ENCODE assay signal across 9 mouse cellular contexts in genomic region chr7:47150420-47151061, GRCm38 (mm10). TPM values are rescaled to one million over a fixed set of nuclear protein-coding genes. Genes with fewer than 3 reads are reported as not detected.
DNase-seq lines count a peak whose midpoint lies in the region; ATAC-seq lines count a peak whose summit lies in the region.
"Had no signal": no experiment of that assay in that cellular context is flagged by ENCODE, and none has a peak within 500 bp of the region (broad histone marks: within the 10 kb centered on the region; RNA-seq: fewer than 3 reads in every experiment).

No protein-coding gene starts in this region.

- no peaks in the 10 kb centered on the region for H3K9me3 ChIP-seq in heart, embryonic 10.5 days
- no peaks in the 10 kb centered on the region for H3K9me3 ChIP-seq in midbrain, embryonic 11.5 days (ENCODE audit: control insufficient read depth, low read length)

- no peak overlapping the region for H3K4me2 ChIP-seq in midbrain, embryonic 11.5 days
- H3K4me2 ChIP-seq: limb, embryonic 12.5 days had no signal

- peak; percentile 42; the same call in 1 of the 2 replicates for ATAC-seq in midbrain, embryonic 11.5 days (ENCODE audit: low FRiP score)

- peak; percentile 30 to 71 for DNase-seq in heart, adult 18-20 months
- DNase-seq in heart, embryonic 10.5 days (ENCODE audit: low spot score) = no peak
- DNase-seq in MEL-GATA-1-ER (ENCODE audit: extremely low read depth, low read depth) = peak; percentile 22
- DNase-seq in cerebellum, postnatal 36 days = peak; percentile 35 to 59
- DNase-seq in heart, postnatal 10 days = peak; percentile 53 to 73
- DNase-seq in layer of hippocampus, postnatal 10 days (ENCODE audit: low spot score in 2 of 2) = peak; percentile 59 to 64
- DNase-seq in midbrain, embryonic 11.5 days (ENCODE audit: low spot score, missing footprints) = peak; percentile 93
- peak; percentile 38 for DNase-seq in thymus, postnatal 14 days

- H3K4me1 ChIP-seq in heart, embryonic 10.5 days = no peaks in the 10 kb centered on the region
- H3K4me1 ChIP-seq in midbrain, embryonic 11.5 days (ENCODE audit: control insufficient read depth, insufficient read depth, low read length) = no peaks in the 10 kb centered on the region
- H3K4me1 ChIP-seq: limb, embryonic 12.5 days had no signal

- intact Hi-C loops in heart, postnatal 10 days (cut with DNase I) = loop anchor here (1.0 kb wide), 1 partner anchor 127 kb away; no protein-coding TSS in a partner anchor

- peaks cover 4% of the 10 kb centered on the region; the same call in 1 of the 2 replicates for H3K27me3 ChIP-seq in heart, embryonic 10.5 days (ENCODE audit: insufficient read depth, poor library complexity, severe bottlenecking)
- no peaks in the 10 kb centered on the region for H3K27me3 ChIP-seq in midbrain, embryonic 11.5 days (ENCODE audit: control insufficient read depth, insufficient read depth, low read length)
- H3K27me3 ChIP-seq: limb, embryonic 12.5 days had no signal

- no peak overlapping the region for H3K27ac ChIP-seq in heart, embryonic 10.5 days
- no peak overlapping the region for H3K27ac ChIP-seq in midbrain, embryonic 11.5 days (ENCODE audit: low read depth, low read length)
- H3K27ac ChIP-seq: limb, embryonic 12.5 days had no signal

- no peak overlapping the region for H3K4me3 ChIP-seq in heart, embryonic 10.5 days
- H3K4me3 ChIP-seq in midbrain, embryonic 11.5 days (ENCODE audit: low read depth, low read length) = no peak overlapping the region
- H3K4me3 ChIP-seq: limb, embryonic 12.5 days had no signal

- 14% methylated on average over 11 of the region's 11 CpGs for WGBS in heart, embryonic 10.5 days
- 16% methylated on average over 11 of the region's 11 CpGs for WGBS in midbrain, embryonic 11.5 days

- no peaks in the 10 kb centered on the region for H3K36me3 ChIP-seq in heart, embryonic 10.5 days
- H3K36me3 ChIP-seq in midbrain, embryonic 11.5 days (ENCODE audit: control insufficient read depth, insufficient read depth, low read length) = no peaks in the 10 kb centered on the region
- H3K36me3 ChIP-seq: limb, embryonic 12.5 days had no signal

- no peak overlapping the region for H3K9ac ChIP-seq in midbrain, embryonic 11.5 days (ENCODE audit: low read length)
- H3K9ac ChIP-seq: limb, embryonic 12.5 days had no signal

RNA-seq across cellular contexts. Expression of gene Ptpn5, which starts 17.1 kb away (rescaled TPM):
- not detected for total RNA-seq in heart, adult 18-20 months (2021)
- 0.26 TPM in 1 of 2 replicates, not detected in the other for polyA plus RNA-seq in heart, embryonic 10.5 days (2016; fragmentation: Nextera tagmentation; extraction: Ambion mirVana)
- total RNA-seq in heart, postnatal 10 days (2021) = not detected
- 100 to 1,000 TPM; 121 to 129 TPM for total RNA-seq in layer of hippocampus, postnatal 10 days (2021)
- 17.5 and 18.5 TPM in 2 replicates for polyA plus RNA-seq in midbrain, embryonic 11.5 days (2014; fragmentation: Nextera tagmentation; extraction: Ambion mirVana)

RNA-seq across cellular contexts. Expression of gene Mrgpra6, which starts 54.2 kb away (rescaled TPM):
- total RNA-seq in heart, adult 18-20 months (2021) = not detected
- not detected in 2 replicates for polyA plus RNA-seq in heart, embryonic 10.5 days (2016; fragmentation: Nextera tagmentation; extraction: Ambion mirVana)
- not detected for total RNA-seq in heart, postnatal 10 days (2021)
- total RNA-seq in layer of hippocampus, postnatal 10 days (2021) = not detected
- polyA plus RNA-seq in midbrain, embryonic 11.5 days (2014; fragmentation: Nextera tagmentation; extraction: Ambion mirVana) = not detected in 2 replicates
- polyA plus RNA-seq: limb, embryonic 12.5 days had no signal

Comparison
In these comparisons a context has a peak if more than half of its experiments do, and no peak if none do; other contexts are left out.
1. RNA of gene Ptpn5, which starts 17.1 kb away (total RNA-seq): 121 to 129 TPM in layer of hippocampus, postnatal 10 days; not detected in heart, adult 18-20 months and not detected in heart, postnatal 10 days; every median in the first group is over 100 times any median in the second.